Mouse (Mus musculus) lung, embryonic 15.5 days (tissue): ENCODE results near the gene Pgp. TPM values are rescaled to one million over a fixed set of nuclear protein-coding genes. Genes with fewer than 3 reads are reported as not detected.

Experiments used
- ATAC-seq: fragments of 200-750 bp; cut with Nextera tagmentation; 2 replicates; pipeline ENCODE4 v1.8.0; 2017; ENCODE audit warnings: moderate number of reproducible peaks, borderline replicate concordance; ENCODE audit not compliant: low FRiP score, low TSS enrichment; ENCODE audit errors: extremely low read depth
- H3K27ac ChIP-seq: fragments of 300-500 bp; sonication (generic); 2 replicates; pipeline ENCODE4 v1.5.1; 2015; ENCODE audit warnings: moderate library complexity, mild to moderate bottlenecking, inconsistent platforms
- H3K27me3 ChIP-seq: fragments of 300-500 bp; sonication (generic); 2 replicates; pipeline ENCODE4 v1.6.1; 2015; ENCODE audit warnings: inconsistent platforms
- H3K36me3 ChIP-seq: fragments of 300-500 bp; sonication (generic); 2 replicates; pipeline ENCODE4 v1.6.1; 2015; ENCODE audit warnings: inconsistent platforms
- H3K4me1 ChIP-seq: fragments of 300-500 bp; sonication (generic); 2 replicates; pipeline ENCODE4 v1.6.1; 2015; ENCODE audit warnings: inconsistent platforms
- H3K4me2 ChIP-seq: fragments of 300-500 bp; sonication (generic); 2 replicates; pipeline ENCODE4 v1.6.1; 2015; ENCODE audit warnings: inconsistent platforms, mild to moderate bottlenecking, moderate library complexity
- H3K4me3 ChIP-seq: fragments of 300-500 bp; sonication (generic); 2 replicates; pipeline ENCODE4 v1.5.1; 2015; ENCODE audit warnings: mild to moderate bottlenecking, inconsistent platforms
- H3K9ac ChIP-seq: fragments of 300-500 bp; sonication (generic); 2 replicates; pipeline ENCODE4 v1.6.1; 2015; ENCODE audit warnings: inconsistent platforms
- H3K9me3 ChIP-seq: fragments of 300-500 bp; sonication (generic); 2 replicates; pipeline ENCODE4 v1.6.1; 2016; ENCODE audit warnings: inconsistent platforms
- WGBS: fragments of 180-500 bp; shearing (Covaris S2); methylation state at CpG from one replicate; pipeline ENCODE4 v1.1.7; 2015; 5-methylcytosine and 5-hydroxymethylcytosine counted together
- polyA plus RNA-seq: library from polyadenylated mRNA; unstranded; fragments of >200 nt; fragmentation: Nextera tagmentation; extraction: Ambion mirVana; gene quantifications from 2 replicates; pipeline ENCODE4 v1.2.1, GENCODE M21; 2015

Pgp gene
- polyA plus RNA-seq, 1 experiment from 2014 or later, result 57.4 TPM

GRCm38 (mm10) chr17:24514270-24515257 is 44.4 kb downstream of the Pgp start:
- Histone ChIP-seq H3K4me3 (peak overlapping the region; percentile 22), H3K36me3 (peaks cover 59% of the 10 kb centered on the region), H3K4me1 (no peaks in the 10 kb centered on the region), H3K27ac (peak overlapping the region; percentile 76), H3K27me3 (no peaks in the 10 kb centered on the region), H3K9me3 (no peaks in the 10 kb centered on the region), H3K9ac (peak overlapping the region; percentile 20), H3K4me2 (peak overlapping the region; percentile 45)
- 77% methylated on average over 24 of the region's 24 CpGs for WGBS
- ATAC-seq, result no peak

GRCm38 (mm10) chr17:24520450-24520849 is 50.3 kb downstream of the Pgp start:
- no peak for ATAC-seq
- H3K4me3 ChIP-seq, result no peak overlapping the region
- no peaks in the 10 kb centered on the region for H3K27me3 ChIP-seq

More at GRCm38 (mm10) chr17:24520450-24520849, 50.3 kb downstream of the Pgp start:
- Histone ChIP-seq H3K27ac (no peak overlapping the region), H3K9ac (no peak overlapping the region), H3K4me1 (peaks cover 7% of the 10 kb centered on the region), H3K4me2 (no peak overlapping the region), H3K9me3 (no peaks in the 10 kb centered on the region), H3K36me3 (peaks cover 24% of the 10 kb centered on the region)
- 73% methylated on average over 4 of the region's 4 CpGs for WGBS

Other genes with a start within 250 kb of the Pgp start
- gene Tedc2, start 249.5 kb upstream of the Pgp start, polyA plus RNA-seq, result 11.5 and 12.4 TPM in 2 replicates
- gene Ccnf, start 218.9 kb upstream of the Pgp start, polyA plus RNA-seq, result 71.7 and 77.0 TPM in 2 replicates
- gene Abca17, start 119.3 kb upstream of the Pgp start, polyA plus RNA-seq, result 0.21 and 0.35 TPM in 2 replicates
- gene Abca3, start 118.4 kb upstream of the Pgp start, polyA plus RNA-seq, result 18.2 and 23.1 TPM in 2 replicates
- gene Rnps1, start 55.8 kb upstream of the Pgp start, polyA plus RNA-seq, result 258 and 262 TPM in 2 replicates
- 90.4 and 90.6 TPM in 2 replicates for gene Eci1, start 43.8 kb upstream of the Pgp start, polyA plus RNA-seq
- gene Dnase1l2, start 27.3 kb upstream of the Pgp start, polyA plus RNA-seq, result 1.9 and 2.0 TPM in 2 replicates
- gene E4f1, start 79 bp upstream of the Pgp start, polyA plus RNA-seq, result 26.0 and 35.4 TPM in 2 replicates
- not detected in 2 replicates for gene Bricd5, start 3.5 kb downstream of the Pgp start, polyA plus RNA-seq
- 31.6 and 34.5 TPM in 2 replicates for gene Mlst8, start 8.7 kb downstream of the Pgp start, polyA plus RNA-seq
- gene Caskin1, start 18.2 kb downstream of the Pgp start, polyA plus RNA-seq, result 0.97 and 1.0 TPM in 2 replicates
- gene Traf7, start 57.5 kb downstream of the Pgp start, polyA plus RNA-seq, result 96.7 and 106 TPM in 2 replicates
- gene Rab26, start 63.8 kb downstream of the Pgp start, polyA plus RNA-seq, result 2.3 and 3.3 TPM in 2 replicates
- gene Pkd1, start 79.4 kb downstream of the Pgp start, polyA plus RNA-seq, result 24.7 and 30.2 TPM in 2 replicates
- gene Tsc2, start 162.2 kb downstream of the Pgp start, polyA plus RNA-seq, result 48.2 and 53.5 TPM in 2 replicates
- 17.2 and 19.6 TPM in 2 replicates for gene Nthl1, start 162.3 kb downstream of the Pgp start, polyA plus RNA-seq
- gene Slc9a3r2, start 179.9 kb downstream of the Pgp start, polyA plus RNA-seq, result 87.3 and 92.4 TPM in 2 replicates
- 2.1 and 2.3 TPM in 2 replicates for gene Npw, start 188.1 kb downstream of the Pgp start, polyA plus RNA-seq
- gene Zfp598, start 199.3 kb downstream of the Pgp start, polyA plus RNA-seq, result 21.2 and 22.2 TPM in 2 replicates
- gene Syngr3, start 219.6 kb downstream of the Pgp start, polyA plus RNA-seq, result 1.0 and 2.0 TPM in 2 replicates
- 47.3 and 47.4 TPM in 2 replicates for gene Gfer, start 225.8 kb downstream of the Pgp start, polyA plus RNA-seq
- gene Noxo1, start 225.8 kb downstream of the Pgp start, polyA plus RNA-seq, result 3.5 and 5.1 TPM in 2 replicates
- 81.2 and 85.2 TPM in 2 replicates for gene Tbl3, start 237.3 kb downstream of the Pgp start, polyA plus RNA-seq
- 0.18 and 0.21 TPM in 2 replicates for gene Rnf151, start 247.7 kb downstream of the Pgp start, polyA plus RNA-seq
- 1,576 and 1,662 TPM in 2 replicates for gene Rps2, start 247.7 kb downstream of the Pgp start, polyA plus RNA-seq